Mouse (Mus musculus) CH12.LX (cell line): ENCODE results near the gene Scfd2. TPM values are rescaled to one million over a fixed set of nuclear protein-coding genes. Genes with fewer than 3 reads are reported as not detected.

ENCODE experiments used
- DNase-seq: peaks from one replicate; pipeline ENCODE4 v3.0.0-alpha.2; 2013; ENCODE audit errors: extremely low read depth
- H3K27ac ChIP-seq: 2 replicates; pipeline ENCODE4 v1.5.1; 2012; ENCODE audit warnings: low read depth, mild to moderate bottlenecking, control low read depth, moderate library complexity; ENCODE audit not compliant: insufficient read depth
- H3K27me3 ChIP-seq: replicated peaks from 2 replicates; pipeline ENCODE3; 2012; ENCODE audit warnings: inconsistent platforms
- H3K36me3 ChIP-seq, 2 experiments: replicated peaks in 1 of 2; 2 replicates each; pipeline versions ENCODE3 to v1.6.1; 2012; ENCODE audit warnings: inconsistent platforms in 1 of 2, low read length in 1 of 2, mild to moderate bottlenecking in 1 of 2, mixed read lengths in 1 of 2, moderate library complexity in 1 of 2; ENCODE audit not compliant: control insufficient read depth in 1 of 2, insufficient read depth in 1 of 2
- H3K4me1 ChIP-seq, 2 experiments: 2 replicates each; pipeline ENCODE4 v1.6.1; 2012; ENCODE audit warnings: inconsistent platforms in 1 of 2, moderate library complexity in 1 of 2; ENCODE audit not compliant: insufficient read depth in 2 of 2, control insufficient read depth in 1 of 2
- H3K4me2 ChIP-seq: 2 replicates; pipeline ENCODE4 v1.6.1; 2012; ENCODE audit warnings: low read depth, mild to moderate bottlenecking, control low read depth; ENCODE audit not compliant: poor library complexity, insufficient read depth, severe bottlenecking
- H3K4me3 ChIP-seq, 3 experiments: fragments of 150-350 bp in 1 of 3; sonication (generic) in 1 of 3; replicated peaks in 1 of 3; 2 replicates each; pipeline versions ENCODE3 to v1.5.1; 2011 to 2012; ENCODE audit warnings: low read depth in 2 of 3, low read length in 2 of 3, mild to moderate bottlenecking in 2 of 3, moderate library complexity in 2 of 3, control low read depth in 1 of 3, improper control_type of control experiment in 1 of 3, inconsistent platforms in 1 of 3, mixed read lengths in 1 of 3; ENCODE audit not compliant: poor library complexity in 1 of 3
- H3K79me2 ChIP-seq: replicated peaks from 2 replicates; pipeline ENCODE4 v1.6.1; 2012; ENCODE audit warnings: mild to moderate bottlenecking, moderate library complexity; ENCODE audit not compliant: control insufficient read depth, poor library complexity, insufficient read depth, severe bottlenecking; ENCODE audit errors: extremely low read depth
- H3K9ac ChIP-seq: 2 replicates; pipeline ENCODE4 v1.6.1; 2012; ENCODE audit warnings: low read depth, mild to moderate bottlenecking, control low read depth, moderate library complexity; ENCODE audit not compliant: insufficient read depth
- H3K9me3 ChIP-seq: replicated peaks from 2 replicates; pipeline ENCODE3; 2012; ENCODE audit warnings: low read length, inconsistent platforms, mixed read lengths
- BHLHE40 ChIP-seq: IDR thresholded peaks from 2 replicates; pipeline ENCODE4 v1.6.1; 2011; ENCODE audit warnings: mild to moderate bottlenecking, low read depth, low read length, improper control_type of control experiment
- CHD1 ChIP-seq: IDR thresholded peaks from 2 replicates; pipeline ENCODE4 v1.6.1; 2012; ENCODE audit warnings: low read depth, low read length, improper control_type of control experiment, inconsistent platforms
- ETS1 ChIP-seq: conservative IDR thresholded peaks from 2 replicates; pipeline ENCODE4 v1.6.1; 2012; ENCODE audit warnings: low read depth, mild to moderate bottlenecking, inconsistent platforms, low read length, improper control_type of control experiment, moderate library complexity
- HCFC1 ChIP-seq: IDR thresholded peaks from 2 replicates; pipeline ENCODE4 v1.6.1; 2012; ENCODE audit warnings: low read depth, mild to moderate bottlenecking, inconsistent platforms, low read length, improper control_type of control experiment
- IRF4 ChIP-seq: IDR thresholded peaks from 2 replicates; pipeline ENCODE4 v1.6.1; 2014; ENCODE audit warnings: low read depth, mild to moderate bottlenecking, inconsistent platforms, low read length, improper control_type of control experiment
- JUN ChIP-seq: IDR thresholded peaks from 2 replicates; pipeline ENCODE4 v1.6.1; 2011; ENCODE audit warnings: low read depth, mild to moderate bottlenecking, low read length, improper control_type of control experiment, moderate library complexity; ENCODE audit not compliant: insufficient read depth
- MAFK ChIP-seq: IDR thresholded peaks from 2 replicates; pipeline ENCODE4 v1.6.1; 2011; ENCODE audit warnings: low read length, improper control_type of control experiment; ENCODE audit not compliant: insufficient replicate concordance
- MXI1 ChIP-seq: IDR thresholded peaks from 2 replicates; pipeline ENCODE4 v1.6.1; 2011; ENCODE audit warnings: mild to moderate bottlenecking, low read depth, low read length, improper control_type of control experiment
- MYC ChIP-seq: IDR thresholded peaks from 2 replicates; pipeline ENCODE4 v1.6.1; 2011; ENCODE audit warnings: low read depth, mild to moderate bottlenecking, improper control_type of control experiment, low read length
- NELFE ChIP-seq: IDR thresholded peaks from 2 replicates; pipeline ENCODE4 v1.6.1; 2011; ENCODE audit warnings: low read depth, low read length, improper control_type of control experiment
- POLR2AphosphoS2 ChIP-seq: IDR thresholded peaks from 2 replicates; pipeline ENCODE4 v1.6.1; 2011; ENCODE audit warnings: low read depth, low read length, improper control_type of control experiment
- RCOR1 ChIP-seq: conservative IDR thresholded peaks from 2 replicates; pipeline ENCODE4 v1.6.1; 2012; ENCODE audit warnings: low read depth, mild to moderate bottlenecking, inconsistent platforms, low read length, improper control_type of control experiment
- TCF12 ChIP-seq: IDR thresholded peaks from 2 replicates; pipeline ENCODE4 v1.6.1; 2014; ENCODE audit warnings: low read depth, mild to moderate bottlenecking, inconsistent platforms, low read length, improper control_type of control experiment
- USF2 ChIP-seq: conservative IDR thresholded peaks from 2 replicates; pipeline ENCODE4 v1.6.1; 2011; ENCODE audit warnings: low read depth, low read length, improper control_type of control experiment
- ZKSCAN1 ChIP-seq: IDR thresholded peaks from 2 replicates; pipeline ENCODE4 v1.6.1; 2012; ENCODE audit warnings: low read depth, inconsistent platforms, low read length, improper control_type of control experiment, borderline replicate concordance
- ZNF384 ChIP-seq: IDR thresholded peaks from 2 replicates; pipeline ENCODE4 v1.6.1; 2012; ENCODE audit warnings: low read depth, low read length, improper control_type of control experiment, inconsistent platforms
- dilution Hi-C: fragments of 300-500 bp; cut with MboI; formaldehyde crosslinking; loops from 2 replicates; pipeline ENCODE4 v1.14.3; 2020; ENCODE audit warnings: low sequenced_read_pairs; ENCODE audit not compliant: extremely low pct_unique_long_range_greater_than_20kb, extremely low pct_ligation_motif_present
- in situ Hi-C: fragments of 300-500 bp; cut with MboI; formaldehyde crosslinking; loops from 3 replicates; pipeline ENCODE4 v1.14.3; 2019; ENCODE audit warnings: low sequenced_read_pairs, low pct_ligation_motif_present, low pct_unique_long_range_greater_than_20kb, mixed read lengths
- polyA plus RNA-seq: library from polyadenylated mRNA; unstranded; fragments of >175 nt; gene quantifications from 2 replicates; pipeline ENCODE4 v1.2.1, GENCODE M21; 2012; ENCODE audit warnings: low read depth; ENCODE audit not compliant: insufficient read length
- total RNA-seq, 2 experiments: library from RNA; depleted of rRNA; stranded (reverse); fragments of 300-350 nt in 1 of 2; fragments of >200 nt in 1 of 2; gene quantifications; 2 replicates each; pipeline ENCODE4 v1.2.3; 2012 to 2014

Scfd2 gene
- total and polyA plus RNA-seq, 3 experiments, result 13.2 to 18.0 (median 14.4) TPM

GRCm38 (mm10) chr5:74159906-74160305 is 371.7 kb downstream of the Scfd2 start:
- dilution Hi-C loops (no loop called here), in situ Hi-C loops (no loop called here)
- Histone ChIP-seq H3K4me1 (peaks cover 2 to 46% of the 10 kb centered on the region in 2 experiments; a peak in 2 of 4 replicates), H3K36me3 (no peaks in the 10 kb centered on the region), H3K27ac (no peak overlapping the region), H3K9ac (no peak overlapping the region), H3K4me3 (no peak overlapping the region), H3K79me2 (no peaks in the 10 kb centered on the region)
- peak; percentile 23 for DNase-seq
- no peak for TF ChIP-seq NELFE
- no peak for TF ChIP-seq MYC
- TF ChIP-seq ETS1, result peak; percentile 28; the same call in 1 of the 2 replicates
- TF ChIP-seq, all 38 proteins: peak for 1
- Histone ChIP-seq H3K4me2 (no peak overlapping the region), H3K9me3 (peaks cover 2% of the 10 kb centered on the region), H3K27me3 (no peaks in the 10 kb centered on the region)

DNA sequence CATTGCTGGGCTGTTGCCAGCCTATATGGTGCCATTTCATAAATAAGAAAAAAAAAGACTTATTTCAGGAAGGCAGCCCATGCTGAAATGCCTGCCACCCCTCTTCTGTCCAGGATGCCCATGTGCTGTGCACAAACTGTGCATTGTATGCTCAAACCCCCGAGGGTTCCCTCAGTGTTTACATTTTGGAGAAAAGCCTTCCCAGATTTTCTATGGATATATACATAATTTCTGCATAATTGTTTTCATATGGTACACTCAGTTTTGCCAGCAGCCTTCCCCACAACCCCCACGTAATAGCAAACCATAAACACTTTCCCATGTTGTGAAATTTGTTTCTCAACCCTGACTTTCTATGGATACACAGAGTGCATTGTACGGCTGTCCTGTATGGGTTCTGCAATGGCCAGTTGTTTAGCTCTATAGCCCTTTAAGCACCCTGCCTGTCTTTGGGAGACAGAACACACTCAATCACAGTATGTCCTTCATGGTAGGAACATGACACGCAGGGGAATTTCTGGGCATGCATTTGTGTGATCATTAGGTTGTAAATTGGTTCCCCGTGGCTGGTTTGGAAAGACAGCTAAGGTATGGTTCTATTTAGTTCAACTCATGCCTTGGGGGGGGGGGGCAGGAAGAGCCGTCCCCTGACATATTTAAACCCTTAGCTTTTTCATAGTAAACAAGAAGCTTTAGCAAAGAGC is 372.5 kb downstream of the Scfd2 start:
- in situ Hi-C loops, result no loop called here
- no peak overlapping the region for H3K4me3 ChIP-seq

DNA sequence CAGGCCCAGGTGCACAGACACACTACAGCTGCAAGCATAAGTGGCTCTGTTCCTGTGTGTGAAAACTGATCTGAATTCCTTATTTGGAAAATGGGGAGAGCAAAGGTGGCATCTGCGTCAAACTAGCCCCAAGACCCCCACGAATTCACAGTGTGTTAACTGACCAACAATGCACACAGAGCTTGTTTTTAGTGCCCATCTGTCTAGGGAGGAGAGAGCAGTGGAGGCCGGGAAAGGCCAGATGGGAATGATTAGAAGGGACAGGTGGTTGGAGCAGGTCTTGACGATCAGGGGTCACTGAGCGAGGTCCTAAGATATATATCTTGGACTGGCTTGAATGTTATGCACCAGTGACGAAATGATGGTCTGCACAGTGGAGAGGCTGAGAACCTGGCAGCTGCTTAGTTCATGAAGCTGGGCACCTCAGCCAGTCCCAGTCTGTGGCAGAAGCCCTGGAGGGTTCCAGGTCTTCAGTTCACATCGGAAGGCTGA is 375.7 kb downstream of the Scfd2 start:
- Histone ChIP-seq H3K9ac (no peak overlapping the region), H3K79me2 (no peaks in the 10 kb centered on the region), H3K4me3 (no peak overlapping the region), H3K4me1 (peaks cover 2 to 46% of the 10 kb centered on the region in 2 experiments; a peak in 2 of 4 replicates), H3K9me3 (peaks cover 2% of the 10 kb centered on the region), H3K4me2 (no peak overlapping the region), H3K36me3 (no peaks in the 10 kb centered on the region), H3K27ac (no peak overlapping the region), H3K27me3 (no peaks in the 10 kb centered on the region)
- in situ Hi-C loops (no loop called here), dilution Hi-C loops (no loop called here)
- no peak for DNase-seq
- TF ChIP-seq RCOR1, result no peak

More for the DNA sequence above, 372.5 kb downstream of the Scfd2 start:
- Histone ChIP-seq H3K36me3 (no peaks in the 10 kb centered on the region), H3K27me3 (no peaks in the 10 kb centered on the region), H3K27ac (no peak overlapping the region), H3K4me1 (peaks cover 2 to 46% of the 10 kb centered on the region in 2 experiments; a peak in 2 of 4 replicates), H3K79me2 (no peaks in the 10 kb centered on the region), H3K4me2 (no peak overlapping the region), H3K9me3 (peaks cover 2% of the 10 kb centered on the region), H3K9ac (no peak overlapping the region)
- TF ChIP-seq MXI1 (no peak), ZNF384 (no peak), TCF12 (no peak), MYC (no peak), RCOR1 (no peak), CHD1 (no peak), MAFK (no peak), ZKSCAN1 (no peak), HCFC1 (no peak), POLR2AphosphoS2 (no peak), USF2 (no peak), BHLHE40 (no peak), IRF4 (no peak), JUN (no peak)
- no peak for DNase-seq
- dilution Hi-C loops, result no loop called here
